Mouse (Mus musculus) erythroid progenitor cell, adult 5-6 weeks (primary cell): ENCODE results near the gene Dus2. TPM values are rescaled to one million over a fixed set of nuclear protein-coding genes. Genes with fewer than 3 reads are reported as not detected.
A peak's percentile ranks its signal among the peaks of the same experiment; 100 is the strongest.
"Not testable (repeated sequence)": the region's sequence is repeated elsewhere in the genome, so short reads cannot be mapped to it uniquely, and the experiment has no call there.

Experiments
- ATAC-seq: replicated peaks from 2 replicates; pipeline ENCODE4 v1.8.0; 2016; ENCODE audit warnings: moderate number of reproducible peaks, mild to moderate bottlenecking, moderate TSS enrichment, inconsistent platforms; ENCODE audit not compliant: poor library complexity, low FRiP score, severe bottlenecking
- total RNA-seq, 2 experiments: library from RNA; stranded (forward) in 1 of 2; stranded (reverse) in 1 of 2; fragments of 150-400 nt in 1 of 2; fragments of 186-747, 209-891 nt in 1 of 2; gene quantifications; 2 replicates each; pipeline versions ENCODE4 v1.2.3 to v1.2.4; 2015 to 2017; ENCODE audit warnings: low replicate concordance in 2 of 2

Gene Dus2
- total RNA-seq, 2 experiments from 2014 or later = 6.7 to 14.4 TPM

DNA sequence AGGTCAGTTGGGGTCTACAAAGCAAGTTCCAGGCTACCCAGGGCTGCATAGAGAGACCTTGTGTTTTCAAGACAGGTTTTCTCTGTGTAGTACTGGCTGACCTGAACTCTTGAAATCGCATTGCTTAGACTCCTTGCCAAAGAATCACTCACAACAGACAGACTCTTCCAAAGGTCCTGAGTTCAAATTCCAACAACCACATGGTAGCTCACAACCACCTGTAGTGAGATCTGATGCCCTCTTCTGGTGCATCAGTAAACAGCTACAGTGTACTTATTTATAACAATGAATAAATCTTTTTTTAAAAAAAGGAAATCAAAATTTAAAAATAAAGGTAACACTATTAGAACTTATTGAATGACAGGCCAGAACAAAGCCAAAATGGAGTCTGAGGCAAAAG is 10.0 kb upstream of the Dus2 start:
- ATAC-seq = no peak

DNA sequence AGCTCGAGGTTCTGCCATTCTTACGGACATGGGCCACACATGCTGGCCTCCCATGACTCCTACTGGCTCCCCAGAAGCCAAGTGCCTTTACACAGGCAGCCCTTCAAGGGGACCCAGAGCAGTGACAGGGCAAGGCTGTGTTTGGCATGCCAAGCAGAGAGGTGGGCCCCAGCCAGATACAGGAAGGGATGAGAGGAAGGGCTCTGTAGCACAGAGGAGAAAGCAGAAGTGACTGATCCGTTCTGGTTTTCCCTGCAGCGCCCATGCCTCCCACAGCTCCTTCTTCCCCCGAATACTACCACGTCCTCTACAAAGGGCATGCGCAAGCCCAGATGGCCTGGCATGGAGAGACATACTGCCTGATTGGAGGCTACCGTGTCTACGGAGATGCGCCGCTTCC is 7.7 kb upstream of the Dus2 start:
- not testable (repeated sequence) for ATAC-seq

DNA sequence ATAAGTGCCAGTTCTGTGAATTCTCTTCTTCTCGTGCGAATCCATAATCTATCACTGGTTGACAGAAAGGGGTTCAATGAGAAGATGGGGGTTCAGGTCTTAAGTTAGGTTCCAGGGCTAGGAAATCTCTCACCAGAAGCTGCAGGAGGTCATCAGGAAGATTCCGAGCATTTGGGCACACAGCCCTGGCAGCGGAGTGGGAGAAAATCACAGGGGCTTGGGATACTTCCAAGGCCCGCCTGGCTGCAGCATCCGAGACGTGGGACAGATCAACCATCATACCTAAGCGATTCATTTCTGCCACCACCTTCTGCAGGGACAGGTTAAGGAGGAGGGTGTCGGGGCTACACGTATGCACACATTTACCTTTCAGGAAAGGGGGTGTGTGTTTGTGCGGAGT is 2.6 kb upstream of the Dus2 start:
- no peak for ATAC-seq

DNA sequence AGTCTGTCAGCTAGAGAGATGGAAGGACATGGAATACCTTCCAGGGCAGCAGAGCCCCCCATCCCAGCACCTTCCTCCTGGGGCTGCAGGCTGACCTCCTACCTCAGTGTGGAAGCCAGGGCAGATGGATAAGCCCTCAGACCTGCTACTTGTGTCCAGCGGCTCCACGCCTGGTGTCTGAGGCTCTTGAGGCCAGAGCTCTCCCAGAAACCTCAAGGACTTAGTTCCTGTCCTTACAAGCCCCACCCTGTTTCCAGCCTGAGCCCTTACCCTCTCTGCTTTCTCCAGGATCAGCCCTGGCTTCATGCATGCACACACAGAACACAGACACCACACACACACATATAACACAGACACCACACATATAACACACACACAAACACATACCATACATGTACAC is 409 bp downstream of the Dus2 start:
- ATAC-seq = no peak

DNA sequence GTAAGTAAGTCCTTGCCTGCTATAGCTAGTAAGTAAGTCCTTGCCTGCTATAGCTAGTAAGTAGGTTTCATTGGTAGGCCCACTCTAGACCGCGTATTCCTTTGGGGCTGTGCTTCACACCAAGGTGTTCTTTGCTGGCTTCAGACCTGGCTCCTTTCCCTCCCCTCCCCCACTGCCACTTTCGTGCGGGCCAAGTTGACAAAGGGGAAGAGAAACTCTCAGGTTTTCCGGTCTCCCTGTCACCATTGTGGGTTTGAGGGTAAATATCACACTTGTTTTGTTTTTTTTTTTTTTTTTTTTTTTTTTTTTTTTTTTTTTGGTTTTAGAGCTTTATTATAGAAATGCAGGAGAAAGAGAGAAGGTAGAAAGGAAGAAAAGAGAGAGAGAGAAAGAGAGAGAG is 1.4 kb downstream of the Dus2 start:
- ATAC-seq = no peak

DNA sequence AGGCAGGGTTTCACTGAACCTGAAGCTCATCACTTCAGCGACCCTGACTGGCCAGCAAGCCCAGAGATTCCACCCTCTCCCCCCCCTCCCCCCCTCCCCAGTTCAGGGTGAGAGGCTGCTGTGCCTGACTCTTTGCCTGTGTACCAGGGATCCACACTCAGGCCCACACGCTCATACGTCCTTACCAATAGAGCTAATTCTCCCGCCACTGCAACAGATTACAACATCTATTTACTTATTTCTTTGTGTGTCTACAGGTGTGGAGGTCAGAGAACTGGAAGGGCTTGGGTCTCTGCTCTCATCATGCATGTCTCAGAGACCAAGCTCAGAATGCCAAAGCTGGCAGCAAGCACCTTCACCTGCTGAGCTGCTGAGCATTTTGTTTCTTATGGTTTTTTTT is 2.1 kb downstream of the Dus2 start:
- ATAC-seq = no peak

DNA sequence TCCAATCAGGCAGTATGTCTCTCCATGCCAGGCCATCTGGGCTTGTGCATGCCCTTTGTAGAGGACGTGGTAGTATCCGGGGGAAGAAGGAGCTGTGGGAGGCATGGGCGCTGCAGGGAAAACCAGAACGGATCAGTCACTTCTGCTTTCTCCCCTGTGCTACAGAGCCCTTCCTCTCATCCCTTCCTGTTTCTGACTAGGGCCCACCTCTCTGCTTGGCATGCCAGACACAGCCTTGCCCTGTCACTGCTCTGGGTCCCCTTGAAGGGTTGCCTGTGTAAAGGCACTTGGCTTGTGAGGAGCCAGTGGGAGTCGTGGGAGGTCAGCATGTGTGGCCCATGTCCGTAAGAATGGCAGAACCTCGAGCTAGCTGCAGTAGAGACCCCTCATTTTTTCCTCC is 5.2 kb downstream of the Dus2 start:
- no peak for ATAC-seq

DNA sequence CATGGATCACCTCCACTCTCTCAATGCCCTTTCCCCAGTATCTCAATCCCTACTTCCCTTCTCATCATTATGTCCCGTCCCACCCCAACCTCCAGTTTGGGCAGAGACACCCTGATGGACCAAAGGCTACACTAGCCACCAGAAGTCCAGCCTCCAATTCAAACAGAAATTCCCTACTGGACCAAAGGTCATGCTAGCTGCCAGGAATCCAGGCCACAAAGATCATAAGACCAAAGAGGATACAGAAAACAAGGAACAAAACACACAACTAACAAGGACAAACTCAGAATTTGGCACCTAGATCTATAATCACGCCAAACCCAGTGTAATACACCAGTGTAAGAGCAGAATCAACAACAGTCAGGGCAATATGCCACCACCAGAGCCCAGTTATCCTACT is 7.8 kb downstream of the Dus2 start:
- no peak for ATAC-seq

DNA sequence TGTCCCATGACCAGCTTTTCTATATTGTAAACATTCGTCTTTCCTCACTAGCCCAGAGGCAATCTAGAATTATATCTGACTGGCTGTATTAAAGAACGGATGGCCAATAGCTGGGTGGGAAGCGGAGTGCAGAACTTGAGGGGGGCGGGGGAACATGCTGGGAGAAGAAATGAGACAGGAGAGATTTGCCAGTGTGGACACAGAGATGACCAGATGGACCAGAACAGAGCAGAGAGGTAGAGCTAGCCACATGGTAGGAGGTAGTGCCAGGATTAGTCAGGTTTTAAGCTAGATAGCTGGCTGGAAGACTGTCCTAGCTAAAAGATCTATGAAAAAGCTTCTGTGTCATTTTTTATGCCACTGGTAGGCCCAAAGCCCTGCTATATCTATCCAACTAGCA is 10.8 kb downstream of the Dus2 start:
- ATAC-seq = no peak

DNA sequence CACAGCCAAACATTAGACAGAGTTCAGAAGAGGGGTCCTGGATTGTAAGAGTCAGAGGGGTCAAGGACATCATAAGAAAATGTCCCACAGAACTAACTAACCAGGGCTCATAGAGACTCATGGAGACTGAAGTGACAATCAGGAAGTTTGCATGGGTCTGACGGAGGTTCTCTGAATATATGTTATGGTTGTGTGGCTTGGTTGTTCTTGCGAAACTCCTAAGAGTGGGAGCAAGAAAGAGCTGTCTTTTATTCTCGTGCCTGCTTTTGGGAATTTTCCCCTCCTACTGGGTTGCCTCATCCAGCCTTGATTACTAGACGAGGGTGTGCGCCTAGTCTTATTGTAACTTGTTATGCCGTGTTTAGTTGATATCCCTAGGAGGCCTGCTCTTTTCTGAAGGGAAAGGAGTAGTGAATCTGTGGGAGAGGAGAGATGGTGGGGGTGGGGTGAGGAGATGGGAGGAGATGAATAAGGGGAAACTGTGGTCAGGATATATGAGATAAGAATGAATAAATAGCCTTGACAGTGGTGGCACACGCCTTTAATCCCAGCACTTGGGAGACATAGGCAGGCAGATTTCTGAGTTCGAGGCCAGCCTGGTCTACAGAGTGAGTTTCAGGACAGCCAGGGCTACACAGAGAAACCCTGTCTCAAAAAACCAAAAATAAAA is 13.5 kb downstream of the Dus2 start:
- no peak for ATAC-seq

DNA sequence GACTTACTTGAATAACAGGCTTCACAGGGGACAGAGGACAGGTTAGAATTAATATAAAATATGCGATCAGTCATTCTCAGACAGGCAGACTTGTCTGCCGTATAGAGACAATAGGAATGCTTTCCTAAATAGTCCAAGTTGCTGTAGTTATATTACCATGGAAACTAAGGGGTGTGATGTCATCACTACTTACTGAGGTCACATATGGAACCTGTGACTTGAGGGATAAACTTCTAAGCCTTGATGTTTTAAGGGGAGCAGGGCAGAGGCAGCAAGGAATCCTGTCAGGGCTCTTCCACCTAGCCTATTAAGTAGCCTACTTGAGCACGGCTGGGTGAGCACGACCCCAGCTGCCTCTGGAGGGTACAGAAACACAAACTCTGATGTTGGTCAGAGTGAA is 14.7 kb downstream of the Dus2 start, which contains the start of gene Dpep2nb:
TSS of gene Dpep2nb (minus strand) at position 101 of the 400 bp plus-strand sequence.
- ATAC-seq = no peak

DNA sequence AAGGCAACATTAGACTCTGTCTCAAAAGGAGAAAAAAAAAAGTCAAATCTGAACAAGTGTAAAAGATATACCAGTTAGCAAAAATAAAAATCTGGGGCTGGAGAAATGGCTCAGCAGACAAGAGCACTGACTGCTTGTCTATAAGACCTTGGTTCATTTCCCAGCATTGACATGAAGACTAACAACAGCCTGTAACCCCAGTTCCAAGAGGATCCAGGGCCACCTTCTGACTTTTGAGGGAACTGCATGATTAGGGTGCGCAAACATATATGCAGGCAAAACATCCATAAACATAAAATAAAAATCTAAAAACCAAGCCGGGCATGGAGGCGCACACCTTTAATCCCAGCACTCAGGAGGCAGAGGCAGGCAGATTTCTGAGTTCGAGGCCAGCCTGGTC is 15.3 kb downstream of the Dus2 start:
- ATAC-seq = no peak

DNA sequence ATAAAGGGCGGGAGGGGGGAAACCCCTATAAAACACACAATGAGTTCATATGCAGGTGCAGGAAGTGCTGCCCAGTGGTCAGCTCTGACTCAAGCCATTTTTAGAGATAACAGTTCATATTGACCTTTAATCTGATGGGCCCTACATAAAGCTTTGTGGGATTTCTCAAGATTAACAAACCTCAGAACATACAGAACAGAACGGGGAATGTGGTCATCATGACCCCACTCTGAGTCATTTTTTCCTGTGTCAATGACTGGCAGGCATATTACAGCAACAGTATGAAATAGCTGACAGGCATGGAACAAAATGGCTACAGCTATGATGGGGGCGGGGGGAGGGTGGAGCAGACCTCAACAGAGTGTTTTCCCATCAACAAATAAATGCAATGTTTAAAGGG is 16.0 kb downstream of the Dus2 start:
- ATAC-seq = no peak

DNA sequence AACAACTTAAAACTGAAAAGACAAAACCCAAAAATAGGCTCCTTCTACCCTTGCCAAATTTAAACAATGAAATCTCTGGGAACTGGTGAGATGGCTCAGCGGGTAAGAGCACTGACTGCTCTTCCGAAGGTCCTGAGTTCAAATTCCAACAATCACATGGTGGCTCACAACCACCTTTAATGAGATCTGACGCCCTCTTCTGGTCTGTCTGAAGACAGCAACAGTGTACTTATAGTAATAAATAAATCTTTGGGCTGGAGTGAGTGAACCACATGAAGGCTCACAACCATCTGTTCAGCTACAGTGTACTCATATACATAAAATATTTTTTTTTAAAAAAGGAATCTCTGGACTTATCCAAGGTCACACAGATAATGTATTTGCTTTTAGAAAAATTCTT is 16.8 kb downstream of the Dus2 start:
- not testable (repeated sequence) for ATAC-seq

DNA sequence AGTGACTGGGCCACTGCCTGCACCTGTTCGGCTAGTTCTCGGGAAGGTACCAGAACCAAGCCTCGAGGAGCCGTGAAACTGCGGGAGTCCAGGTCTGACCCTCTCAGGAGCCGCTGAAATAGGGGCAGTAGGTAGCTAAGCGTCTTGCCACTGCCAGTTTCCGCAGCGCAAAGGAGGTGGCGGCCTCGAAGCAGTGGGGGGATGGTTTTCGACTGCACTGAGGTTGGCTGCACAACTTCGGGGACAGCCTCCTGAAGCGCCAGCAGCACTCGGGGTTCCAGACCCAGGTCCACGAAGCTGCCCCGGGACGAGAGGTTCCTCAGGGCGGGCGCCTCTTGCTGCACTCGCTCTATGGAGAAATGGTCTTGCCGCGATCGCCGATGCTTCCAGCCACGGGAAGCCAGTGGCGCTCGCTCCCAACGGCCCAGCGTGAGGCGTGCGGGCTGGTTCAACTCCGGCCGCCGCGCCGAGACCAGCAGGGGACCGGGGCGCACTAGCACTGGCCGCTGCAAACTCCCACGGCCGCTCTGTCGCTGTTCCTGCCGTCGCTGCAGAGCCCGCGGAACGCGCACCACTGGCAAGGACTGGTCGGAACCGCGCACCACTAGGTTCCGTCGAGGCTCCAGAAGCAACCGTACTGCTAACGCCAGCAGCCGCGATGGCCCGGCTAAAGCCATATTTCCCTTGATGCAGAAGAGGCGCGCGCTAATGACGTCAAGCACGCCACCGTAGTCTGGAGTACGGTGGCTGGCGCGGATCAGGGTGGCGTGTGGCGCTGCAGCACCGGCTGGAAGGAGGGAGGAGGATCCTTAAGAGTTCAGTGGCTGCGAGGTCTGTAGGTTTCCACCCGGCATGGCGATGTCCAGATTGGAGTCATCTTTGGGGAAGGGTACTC is 19.9 kb downstream of the Dus2 start:
- ATAC-seq = peak; percentile 95

DNA sequence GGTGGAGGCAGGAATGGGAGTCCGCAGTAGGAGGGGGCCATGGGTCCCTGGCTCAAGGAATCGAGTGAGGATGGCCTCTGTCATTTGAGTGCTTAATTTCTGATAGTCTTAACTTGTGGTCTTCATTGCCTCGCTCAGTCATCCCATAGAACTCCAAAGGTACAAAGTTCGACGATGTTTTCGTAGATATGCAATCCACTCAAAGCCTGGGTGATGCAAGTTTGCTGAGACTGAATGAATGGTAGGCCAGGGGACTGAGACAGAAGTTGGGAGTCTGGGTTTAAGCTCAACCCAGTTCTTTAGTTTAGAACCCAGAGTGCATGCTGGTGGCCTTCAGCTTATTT is 20.5 kb downstream of the Dus2 start, which contains the start of gene Ddx28:
TSS of gene Ddx28 (minus strand) at position 240 of the 344 bp plus-strand sequence.
- ATAC-seq = peak; percentile 43

DNA sequence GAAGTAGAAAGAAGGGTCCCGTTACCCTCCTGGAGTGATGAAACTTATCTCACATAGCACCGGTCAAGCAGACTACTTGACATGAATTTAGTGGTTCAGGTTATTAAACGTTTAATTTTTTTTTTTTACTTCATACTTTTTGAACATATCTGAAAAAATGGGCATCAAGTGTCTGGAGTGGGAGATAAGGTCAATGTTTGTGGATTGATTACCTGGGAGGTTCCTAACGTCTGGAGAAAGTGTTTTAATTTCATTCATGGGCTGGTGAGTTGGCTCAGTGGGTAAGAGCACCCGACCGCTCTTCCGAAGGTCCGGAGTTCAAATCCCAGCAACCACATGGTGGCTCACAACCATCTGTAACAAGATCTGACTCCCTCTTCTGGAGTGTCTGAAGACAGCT is 21.1 kb downstream of the Dus2 start:
- peak; percentile 56 for ATAC-seq

DNA sequence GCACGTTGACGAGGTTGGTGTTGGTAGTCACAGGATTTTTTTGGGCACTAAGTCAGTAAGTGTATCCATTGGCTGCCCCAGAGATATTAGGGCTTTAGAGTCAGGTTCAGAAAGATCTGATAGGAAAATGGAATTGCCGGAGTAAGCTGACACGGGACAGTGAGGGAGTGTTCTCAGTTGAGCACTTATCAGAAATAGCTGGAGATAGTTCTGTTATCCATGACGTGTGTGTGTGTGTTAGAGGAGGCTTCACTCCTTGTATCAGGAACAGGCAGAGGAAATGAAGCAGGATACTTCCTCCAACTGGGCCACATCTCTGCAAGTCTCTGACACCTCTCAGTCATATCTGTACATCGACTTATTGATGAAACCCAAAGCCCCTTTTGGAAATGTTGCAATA is 25.1 kb downstream of the Dus2 start:
- no peak for ATAC-seq

DNA sequence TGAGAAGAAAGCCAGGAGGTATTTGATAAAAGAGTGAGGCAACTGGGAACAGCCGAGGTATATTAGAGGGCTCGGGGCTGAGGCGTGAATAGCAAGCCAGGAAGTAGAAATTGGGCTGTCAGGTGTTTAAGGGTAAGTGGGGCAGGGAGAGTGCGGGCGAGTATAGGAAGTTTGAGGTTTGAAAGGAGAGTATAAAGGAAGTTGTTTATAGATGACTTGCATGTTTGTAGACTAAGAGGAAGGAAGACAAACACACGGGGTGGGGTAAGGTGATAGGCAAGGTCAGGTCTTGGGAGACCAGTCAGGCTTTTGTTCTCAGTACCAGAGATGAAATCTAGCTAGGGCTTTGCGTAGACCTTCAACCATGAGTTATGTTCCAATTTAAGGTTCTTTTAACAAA is 26.0 kb downstream of the Dus2 start:
- ATAC-seq = 0 out of 2 replicates have a peak, but pooled peaks have one; percentile 21

DNA sequence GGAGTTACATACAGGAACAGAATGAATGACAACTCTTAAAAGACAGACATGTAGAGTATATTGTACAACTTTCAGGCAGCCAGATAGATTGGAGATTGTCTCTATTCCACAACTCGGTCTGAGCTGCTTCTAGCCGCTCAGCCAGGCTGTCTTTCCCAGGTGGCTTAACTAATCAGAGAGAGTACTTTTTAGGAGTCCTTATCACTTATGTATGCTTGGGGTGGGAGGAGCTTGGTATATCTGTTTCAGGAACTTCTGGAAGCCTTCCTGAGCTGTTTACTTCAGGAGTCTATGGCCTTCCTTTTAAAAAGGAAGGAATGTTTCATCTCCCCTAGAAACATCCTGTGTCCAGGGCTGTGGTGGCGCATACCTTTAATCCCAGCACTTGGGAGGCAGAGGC is 26.9 kb downstream of the Dus2 start:
- ATAC-seq = peak; percentile 73

DNA sequence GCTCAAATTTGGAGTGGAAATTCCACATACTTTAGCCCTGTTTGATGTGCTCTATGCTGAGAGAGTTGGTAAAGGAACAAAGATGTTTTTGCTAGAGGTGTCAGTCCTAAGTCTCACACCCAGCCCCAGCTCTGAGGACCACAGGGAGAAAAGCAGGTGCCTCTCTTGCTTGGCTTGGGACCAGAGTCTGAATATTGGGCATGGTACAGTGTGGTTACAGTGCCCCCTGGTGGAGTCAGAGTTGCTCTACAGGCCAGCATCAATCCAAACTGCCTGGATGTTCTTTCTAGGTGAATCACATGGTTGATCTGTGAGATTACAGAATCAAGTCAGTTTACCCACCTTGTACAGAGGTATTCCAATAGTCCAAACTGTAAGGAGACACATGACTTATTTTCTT is 31.3 kb downstream of the Dus2 start:
- ATAC-seq = peak; percentile 86
